Mouse (Mus musculus): ENCODE measurements around the gene Fbxl17. TPM values are rescaled to one million over a fixed set of nuclear protein-coding genes. Genes with fewer than 3 reads are reported as not detected.

Gene Fbxl17
- total and polyA plus RNA-seq, 3 experiments: 7.8 to 25.9 (median 25.5) TPM

DNA sequence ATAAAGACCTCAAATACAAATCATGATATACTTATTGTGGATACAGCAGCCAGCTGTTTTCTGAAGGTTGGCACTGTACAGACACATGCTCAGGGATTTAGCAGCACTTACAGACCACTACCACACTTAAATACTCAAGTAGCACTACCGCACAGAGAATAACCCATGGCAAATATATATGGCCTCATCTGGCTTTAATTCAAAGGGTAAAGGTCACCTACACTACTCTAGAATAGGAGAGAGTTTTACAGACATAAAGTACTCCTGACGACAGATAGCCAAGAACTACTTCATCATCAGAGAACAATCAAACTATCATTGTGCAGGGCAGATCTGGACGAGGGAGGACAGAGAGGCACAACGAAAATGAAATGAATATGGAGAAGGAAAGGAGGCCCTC, 93.9 kb downstream of the Fbxl17 start:
- WGBS: 60% methylated on average over 4 of the region's 4 CpGs
- Histone ChIP-seq H3K4me3 (no peak overlapping the region), H3K27me3 (ENCODE audit: control insufficient read depth, insufficient read depth, low read length) (no peaks in the 10 kb centered on the region), H3K9ac (ENCODE audit: low read depth, low read length) (no peak overlapping the region), H3K4me1 (ENCODE audit: control insufficient read depth, insufficient read depth, low read length) (peaks cover 10% of the 10 kb centered on the region), H3K36me3 (ENCODE audit: control insufficient read depth, insufficient read depth, low read length) (peaks cover 16% of the 10 kb centered on the region), H3K79me2 (replicated peaks; ENCODE audit: control insufficient read depth, insufficient read depth, low read length) (peaks cover 2% of the 10 kb centered on the region; the same call in 1 of the 2 replicates), H3K27ac (no peak overlapping the region)
- no peak for TF ChIP-seq CTCF (IDR thresholded peaks at IDR 0.05)
- TF ChIP-seq EP300 (IDR thresholded peaks at IDR 0.05; ENCODE audit: insufficient read depth, low read depth, low read length): no peak
- no peak for TF ChIP-seq POLR2A (IDR thresholded peaks at IDR 0.05; ENCODE audit: insufficient read depth, low read depth, low read length)
- intact Hi-C loops (cut with DNase I): no loop called here
- DNase-seq: no peak

DNA sequence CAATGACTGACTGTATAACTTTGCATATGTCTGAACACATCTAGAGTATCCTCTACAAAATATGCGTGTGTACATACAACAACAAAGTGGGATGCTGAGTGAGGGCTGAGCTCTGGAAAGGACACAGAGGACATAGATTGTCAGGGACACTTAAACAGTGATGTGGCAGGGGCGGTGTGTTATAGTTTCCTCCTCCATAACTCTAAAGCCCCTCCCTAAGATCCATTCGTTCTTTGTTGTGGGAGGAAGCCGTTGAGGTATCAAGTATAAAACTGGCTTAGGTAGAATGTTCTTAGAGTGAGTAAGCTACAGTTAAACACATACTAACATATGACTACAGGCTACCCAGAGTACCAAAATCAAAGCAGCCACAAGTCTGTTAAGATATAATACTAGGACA, 94.3 kb downstream of the Fbxl17 start:
- no peak overlapping the region for H3K9ac ChIP-seq (ENCODE audit: low read depth, low read length)
- DNase-seq: no peak
- peaks cover 16% of the 10 kb centered on the region for H3K36me3 ChIP-seq (ENCODE audit: control insufficient read depth, insufficient read depth, low read length)
- intact Hi-C loops (cut with DNase I): no loop called here
- no peak overlapping the region for H3K4me3 ChIP-seq
- H3K4me1 ChIP-seq (ENCODE audit: control insufficient read depth, insufficient read depth, low read length): peaks cover 10% of the 10 kb centered on the region
- no peaks in the 10 kb centered on the region for H3K27me3 ChIP-seq (ENCODE audit: control insufficient read depth, insufficient read depth, low read length)
- peaks cover 2% of the 10 kb centered on the region; the same call in 1 of the 2 replicates for H3K79me2 ChIP-seq (replicated peaks; ENCODE audit: control insufficient read depth, insufficient read depth, low read length)
- 48% methylated on average over 4 of the region's 4 CpGs for WGBS
- no peak for TF ChIP-seq CTCF (IDR thresholded peaks at IDR 0.05)
- TF ChIP-seq POLR2A (IDR thresholded peaks at IDR 0.05; ENCODE audit: insufficient read depth, low read depth, low read length): no peak
- TF ChIP-seq EP300 (IDR thresholded peaks at IDR 0.05; ENCODE audit: insufficient read depth, low read depth, low read length): no peak
- H3K27ac ChIP-seq: no peak overlapping the region

DNA sequence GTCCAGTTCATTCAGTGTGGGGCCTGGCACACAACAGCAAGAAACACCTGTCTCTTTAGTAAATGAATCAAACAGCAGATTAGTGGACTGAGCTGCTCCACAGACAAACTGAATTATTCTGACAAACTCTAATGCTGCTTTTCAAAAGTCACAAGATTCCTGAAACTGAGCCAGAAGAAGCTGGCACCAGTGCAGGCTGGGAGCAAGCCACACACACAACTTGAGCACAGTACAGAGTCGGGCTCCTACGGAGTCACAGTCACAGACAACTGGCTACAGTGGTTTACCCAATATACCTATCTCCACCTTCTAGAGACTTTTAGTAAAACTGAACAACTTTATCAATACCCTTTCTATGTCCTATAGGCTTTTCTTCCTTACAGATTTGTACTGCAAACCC, 94.8 kb downstream of the Fbxl17 start:
- Histone ChIP-seq H3K4me3 (no peak overlapping the region), H3K27ac (no peak overlapping the region), H3K27me3 (ENCODE audit: control insufficient read depth, insufficient read depth, low read length) (no peaks in the 10 kb centered on the region), H3K4me1 (ENCODE audit: control insufficient read depth, insufficient read depth, low read length) (peaks cover 10% of the 10 kb centered on the region), H3K79me2 (replicated peaks; ENCODE audit: control insufficient read depth, insufficient read depth, low read length) (peaks cover 2% of the 10 kb centered on the region; the same call in 1 of the 2 replicates), H3K9ac (ENCODE audit: low read depth, low read length) (no peak overlapping the region), H3K36me3 (ENCODE audit: control insufficient read depth, insufficient read depth, low read length) (peaks cover 16% of the 10 kb centered on the region)
- peak; percentile 39 for DNase-seq
- no peak for TF ChIP-seq EP300 (IDR thresholded peaks at IDR 0.05; ENCODE audit: insufficient read depth, low read depth, low read length)
- no peak for TF ChIP-seq POLR2A (IDR thresholded peaks at IDR 0.05; ENCODE audit: insufficient read depth, low read depth, low read length)
- no peak for TF ChIP-seq CTCF (IDR thresholded peaks at IDR 0.05)
- 8% methylated on average over 2 of the region's 2 CpGs for WGBS
- intact Hi-C loops (cut with DNase I): no loop called here

DNA sequence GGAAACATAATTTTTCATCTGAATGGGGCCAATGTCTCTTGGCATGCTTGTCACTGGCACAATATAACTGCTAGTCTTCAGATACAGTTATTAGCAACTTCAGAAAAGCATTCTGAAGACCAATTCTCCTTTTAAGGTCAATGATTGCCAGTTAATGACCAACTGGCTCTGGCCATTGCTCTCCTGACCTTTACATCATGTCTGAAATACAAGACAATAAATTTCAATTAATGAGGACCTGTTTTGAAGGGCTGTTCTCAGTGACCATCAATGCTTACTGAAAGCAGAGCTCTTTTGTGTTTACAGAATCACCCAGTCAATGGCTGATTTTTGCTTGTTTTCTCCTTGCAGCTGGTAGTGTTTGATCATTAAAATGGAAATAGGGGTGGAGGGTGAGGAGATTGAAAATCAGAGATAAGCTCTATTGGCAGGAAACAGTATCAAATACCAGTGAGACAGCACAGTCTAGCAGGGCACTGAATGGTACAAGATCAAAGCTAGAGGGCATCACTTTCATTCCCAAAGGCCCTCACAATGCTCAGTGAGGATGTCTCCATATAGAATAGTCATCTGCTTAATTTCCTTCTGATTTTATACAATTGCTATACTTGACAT, 95.9 kb downstream of the Fbxl17 start:
- no peak overlapping the region for H3K9ac ChIP-seq (ENCODE audit: low read depth, low read length)
- no peaks in the 10 kb centered on the region for H3K27me3 ChIP-seq (ENCODE audit: control insufficient read depth, insufficient read depth, low read length)
- H3K79me2 ChIP-seq (replicated peaks; ENCODE audit: control insufficient read depth, insufficient read depth, low read length): peaks cover 2% of the 10 kb centered on the region; the same call in 1 of the 2 replicates
- peaks cover 16% of the 10 kb centered on the region for H3K36me3 ChIP-seq (ENCODE audit: control insufficient read depth, insufficient read depth, low read length)
- H3K4me1 ChIP-seq (ENCODE audit: control insufficient read depth, insufficient read depth, low read length): peaks cover 10% of the 10 kb centered on the region
- TF ChIP-seq EP300 (IDR thresholded peaks at IDR 0.05; ENCODE audit: insufficient read depth, low read depth, low read length): no peak
- TF ChIP-seq POLR2A (IDR thresholded peaks at IDR 0.05; ENCODE audit: insufficient read depth, low read depth, low read length): no peak
- TF ChIP-seq CTCF (IDR thresholded peaks at IDR 0.05): no peak
- no peak overlapping the region for H3K4me3 ChIP-seq
- H3K27ac ChIP-seq: no peak overlapping the region
- no peak for DNase-seq
- intact Hi-C loops (cut with DNase I): no loop called here

DNA sequence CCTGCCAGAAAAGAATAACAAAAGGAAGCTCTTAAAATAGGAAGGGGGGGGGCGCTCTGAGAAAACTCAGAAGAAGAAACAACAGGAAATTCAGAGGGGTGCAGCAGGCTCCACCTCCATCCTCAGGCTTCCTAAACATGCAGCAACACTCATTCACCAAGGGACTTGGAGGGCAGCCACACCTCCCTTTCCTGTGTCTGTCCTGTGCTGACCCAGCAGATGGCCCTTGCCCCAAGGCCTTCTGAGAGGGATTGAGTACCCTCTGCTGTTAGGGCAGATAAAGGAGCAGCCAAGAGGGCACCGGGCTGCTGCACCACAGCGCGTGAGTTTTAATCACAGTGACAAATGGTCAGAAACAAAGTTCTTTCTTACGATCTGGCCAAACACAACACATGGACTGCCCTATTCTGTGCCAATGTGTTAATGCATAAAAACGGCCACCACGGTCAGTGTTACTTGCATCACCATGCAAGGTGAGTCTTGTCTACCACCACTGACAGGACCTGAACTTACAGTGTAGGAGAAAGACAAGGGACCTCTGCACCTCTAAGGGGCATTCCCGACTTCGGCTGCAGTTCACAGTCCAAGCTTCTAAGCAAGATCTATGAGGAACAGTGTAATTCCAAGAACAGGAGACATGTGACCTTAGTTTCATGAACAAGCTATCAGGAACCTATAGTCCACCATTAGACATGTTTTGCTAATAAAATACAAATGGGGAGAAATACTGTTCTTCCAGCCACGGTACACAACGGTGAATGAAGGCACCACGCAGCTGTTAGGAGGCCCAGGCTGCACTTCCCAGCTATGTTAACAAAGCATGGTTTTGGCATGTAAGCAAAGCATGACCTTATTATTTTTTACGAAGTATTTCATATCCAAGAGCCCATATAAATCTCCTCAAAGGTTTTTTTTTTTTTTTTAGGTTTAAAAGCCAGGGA, 96.8 kb downstream of the Fbxl17 start:
- Histone ChIP-seq H3K36me3 (ENCODE audit: control insufficient read depth, insufficient read depth, low read length) (peaks cover 16% of the 10 kb centered on the region), H3K79me2 (replicated peaks; ENCODE audit: control insufficient read depth, insufficient read depth, low read length) (no peaks in the 10 kb centered on the region), H3K27me3 (ENCODE audit: control insufficient read depth, insufficient read depth, low read length) (no peaks in the 10 kb centered on the region), H3K4me3 (no peak overlapping the region), H3K4me1 (ENCODE audit: control insufficient read depth, insufficient read depth, low read length) (peaks cover 10% of the 10 kb centered on the region), H3K27ac (no peak overlapping the region), H3K9ac (ENCODE audit: low read depth, low read length) (no peak overlapping the region)
- DNase-seq: peak; percentile 43 to 50
- intact Hi-C loops (cut with DNase I): no loop called here
- 53% methylated on average over 13 of the region's 13 CpGs for WGBS
- TF ChIP-seq CTCF (IDR thresholded peaks at IDR 0.05) (peak; percentile 40), EP300 (IDR thresholded peaks at IDR 0.05; ENCODE audit: insufficient read depth, low read depth, low read length) (0 out of 2 replicates have a peak, but pooled peaks have one; percentile 20), POLR2A (IDR thresholded peaks at IDR 0.05; ENCODE audit: insufficient read depth, low read depth, low read length) (no peak)
